In the genomic region with DNA sequence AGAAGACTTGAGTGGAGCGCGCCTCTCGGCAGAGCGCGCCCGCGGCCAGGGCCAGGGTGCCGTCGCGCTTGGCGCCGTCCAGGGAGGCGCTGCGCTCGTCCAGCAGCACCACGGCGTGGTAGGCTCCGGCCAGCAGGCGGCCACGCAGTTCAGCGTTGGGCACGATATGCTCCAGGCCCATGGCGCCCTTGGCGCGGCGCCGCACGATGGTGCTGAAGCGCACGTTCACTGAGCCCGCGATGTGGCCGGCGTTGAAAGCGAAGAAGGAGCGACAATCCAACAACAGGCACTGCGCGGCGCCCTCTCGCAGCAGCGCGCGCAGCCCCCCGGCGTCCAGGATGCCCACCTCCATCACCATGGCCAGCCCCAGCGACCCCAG, we compare ENCODE assay signal across 8 mouse cellular contexts. TPM values are rescaled to one million over a fixed set of nuclear protein-coding genes. Genes with fewer than 3 reads are reported as not detected.
DNase-seq lines count a peak whose midpoint lies in the region; ATAC-seq and TF ChIP-seq lines count a peak whose summit lies in the region.

No protein-coding gene starts in this region.

- peaks cover 15% of the 10 kb centered on the region for H3K36me3 ChIP-seq in ES-Bruce4 (ENCODE audit: control insufficient read depth, insufficient read depth, low read length, poor library complexity, severe bottlenecking)
- H3K36me3 ChIP-seq in forebrain, embryonic 12.5 days (replicated peaks): peaks cover 7% of the 10 kb centered on the region
- peaks cover 5% of the 10 kb centered on the region; the same call in 1 of the 2 replicates for H3K36me3 ChIP-seq in hindbrain, embryonic 12.5 days

- peak overlapping the region; percentile 66 for H3K4me3 ChIP-seq in ES-Bruce4 (ENCODE audit: low read depth, low read length)
- peak overlapping the region; percentile 83 for H3K4me3 ChIP-seq in forebrain, embryonic 12.5 days (replicated peaks)
- peak overlapping the region; percentile 79 for H3K4me3 ChIP-seq in hindbrain, embryonic 12.5 days

- peak overlapping the region; percentile 82 for H3K9ac ChIP-seq in ES-Bruce4 (ENCODE audit: low read depth, poor library complexity, severe bottlenecking)
- H3K9ac ChIP-seq in forebrain, embryonic 12.5 days: peak overlapping the region; percentile 93
- peak overlapping the region; percentile 71 for H3K9ac ChIP-seq in hindbrain, embryonic 12.5 days

- no peak for TF ChIP-seq EP300 in ES-Bruce4 (IDR thresholded peaks at IDR 0.05; ENCODE audit: insufficient read depth, low read depth, low read length)

- H3K9me3 ChIP-seq in ES-Bruce4 (replicated peaks; ENCODE audit: control insufficient read depth, insufficient read depth, low read length, poor library complexity, severe bottlenecking): no peaks in the 10 kb centered on the region
- H3K9me3 ChIP-seq in forebrain, embryonic 12.5 days: no peaks in the 10 kb centered on the region
- H3K9me3 ChIP-seq in hindbrain, embryonic 12.5 days (replicated peaks): no peaks in the 10 kb centered on the region

- peak; percentile 73 for ATAC-seq in forebrain, embryonic 12.5 days (ENCODE audit: low FRiP score)
- peak; percentile 77 for ATAC-seq in hindbrain, embryonic 12.5 days (ENCODE audit: low FRiP score)

- peaks cover 15% of the 10 kb centered on the region for H3K4me1 ChIP-seq in ES-Bruce4 (ENCODE audit: control insufficient read depth, insufficient read depth, low read length)
- peaks cover 52% of the 10 kb centered on the region for H3K4me1 ChIP-seq in forebrain, embryonic 12.5 days
- H3K4me1 ChIP-seq in hindbrain, embryonic 12.5 days: peaks cover 43% of the 10 kb centered on the region

- H3K27me3 ChIP-seq in ES-Bruce4 (ENCODE audit: control insufficient read depth, insufficient read depth, low read length, poor library complexity, severe bottlenecking): no peaks in the 10 kb centered on the region
- H3K27me3 ChIP-seq in forebrain, embryonic 12.5 days: no peaks in the 10 kb centered on the region
- H3K27me3 ChIP-seq in hindbrain, embryonic 12.5 days: peaks cover 4% of the 10 kb centered on the region; the same call in 1 of the 2 replicates

- H3K27ac ChIP-seq in ES-Bruce4 (ENCODE audit: insufficient read depth, low read length): peak overlapping the region; percentile 49
- H3K27ac ChIP-seq in forebrain, embryonic 12.5 days: peak overlapping the region; percentile 98
- peak overlapping the region; percentile 99 for H3K27ac ChIP-seq in hindbrain, embryonic 12.5 days

- peak; percentile 55 for DNase-seq in c-Kit-positive CD71-positive TER-119-positive erythroid progenitor cells, embryonic 14.5 days (ENCODE audit: low spot score)
- peak; percentile 86 for DNase-seq in layer of hippocampus, adult 9-11 months
- DNase-seq in lung, postnatal 36 days: peak; percentile 87
- peak; percentile 91 for DNase-seq in retina, postnatal 1 day
- DNase-seq in urinary bladder, postnatal 14 days (ENCODE audit: low spot score): peak; percentile 87

- TF ChIP-seq POLR2A in ES-Bruce4 (IDR thresholded peaks at IDR 0.05; ENCODE audit: insufficient read depth, low read length): no peak

- peak; percentile 39 for TF ChIP-seq CTCF in ES-Bruce4 (IDR thresholded peaks at IDR 0.05; ENCODE audit: low read depth, low read length)

- peak overlapping the region; percentile 87 for H3K4me2 ChIP-seq in forebrain, embryonic 12.5 days
- peak overlapping the region; percentile 65 for H3K4me2 ChIP-seq in hindbrain, embryonic 12.5 days (replicated peaks)

- under 1% methylated on average over 46 of the region's 46 CpGs for WGBS in forebrain, embryonic 12.5 days
- WGBS in hindbrain, embryonic 12.5 days: under 1% methylated on average over 46 of the region's 46 CpGs

RNA-seq across cellular contexts. Expression of gene Ergic1, which starts 53.3 kb away (rescaled TPM):
- 166 and 167 TPM in 2 replicates for polyA plus RNA-seq in ES-Bruce4 (2011; ENCODE audit: insufficient read depth, insufficient read length, low read depth, missing spikeins)
- polyA plus RNA-seq in forebrain, embryonic 12.5 days (2016; fragmentation: Nextera tagmentation; extraction: Ambion mirVana): 99.9 and 105 TPM in 2 replicates
- 85.3 and 90.3 TPM in 2 replicates for polyA plus RNA-seq in hindbrain, embryonic 12.5 days (2016; fragmentation: Nextera tagmentation; extraction: Ambion mirVana)

RNA-seq across cellular contexts. Expression of gene Dusp1, which starts 54.0 kb away (rescaled TPM):
- 58.4 and 64.9 TPM in 2 replicates for polyA plus RNA-seq in ES-Bruce4 (2011; ENCODE audit: insufficient read depth, insufficient read length, low read depth, missing spikeins)
- 39.8 and 47.2 TPM in 2 replicates for polyA plus RNA-seq in forebrain, embryonic 12.5 days (2016; fragmentation: Nextera tagmentation; extraction: Ambion mirVana)
- polyA plus RNA-seq in hindbrain, embryonic 12.5 days (2016; fragmentation: Nextera tagmentation; extraction: Ambion mirVana): 33.0 and 38.5 TPM in 2 replicates

Comparison
In these comparisons a context has a peak if more than half of its experiments do, and no peak if none do; other contexts are left out.
1. Peak in every context shown above with its lines: DNase-seq, ATAC-seq, H3K4me3 ChIP-seq and H3K27ac ChIP-seq.
2. H3K27ac ChIP-seq: peak in every context shown above with its lines; median percentile 99 in hindbrain, embryonic 12.5 days; 98 in forebrain, embryonic 12.5 days; 49 in ES-Bruce4.